In the genomic region with DNA sequence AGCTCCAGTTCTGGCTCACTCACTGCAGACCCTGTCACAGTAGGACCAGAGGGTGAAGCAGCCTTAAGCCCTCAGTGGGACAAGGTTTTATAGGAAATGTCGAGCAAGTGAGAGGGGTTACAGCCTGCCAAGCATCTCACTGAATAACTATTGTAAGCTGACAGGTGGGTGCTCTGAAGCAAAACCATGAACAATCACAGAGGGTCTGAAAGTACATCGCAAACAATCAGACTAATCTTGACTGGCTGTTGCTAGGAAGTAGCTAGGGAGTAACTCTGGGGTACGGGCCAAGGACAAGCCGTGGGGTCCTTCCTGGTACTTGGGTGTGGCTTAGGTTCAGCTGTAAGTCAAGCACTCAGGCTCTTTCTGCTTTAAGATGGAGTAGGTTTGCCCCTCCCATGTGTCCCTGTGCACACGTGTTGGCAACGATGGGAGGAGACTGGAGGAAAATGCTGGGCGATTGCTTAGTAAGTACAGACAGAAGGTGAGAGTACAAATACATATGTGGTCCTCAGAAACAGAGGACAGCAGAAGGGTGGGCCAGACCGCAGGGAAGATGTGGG, we compare ENCODE assay signal across 21 mouse cellular contexts. TPM values are rescaled to one million over a fixed set of nuclear protein-coding genes. Genes with fewer than 3 reads are reported as not detected.
A peak's percentile ranks its signal among the peaks of the same experiment; 100 is the strongest.
DNase-seq lines count a peak whose midpoint lies in the region; ATAC-seq and TF ChIP-seq lines count a peak whose summit lies in the region.
"Had no signal": no experiment of that assay in that cellular context is flagged by ENCODE, and none has a peak within 500 bp of the region (broad histone marks: within the 10 kb centered on the region; RNA-seq: fewer than 3 reads in every experiment).

No protein-coding gene starts in this region.

- DNase-seq in heart, embryonic 10.5 days (ENCODE audit: low spot score), result peak; percentile 63
- no peak for DNase-seq in heart, postnatal 36 days
- no peak for DNase-seq in midbrain, embryonic 11.5 days (ENCODE audit: low spot score, missing footprints)
- DNase-seq in spleen, adult 18-20 months, result no peak
- DNase-seq in frontal cortex, adult 2 months (ENCODE audit: extremely low spot score in 1 of 2, low spot score in 1 of 2), result no peak
- DNase-seq: adrenal gland, postnatal 36 days; cerebellum, adult 9-10 months; heart, postnatal 4 days; kidney, adult 8-10 months; kidney, postnatal 36 days; lung, embryonic 14.5 days had no signal

- intact Hi-C loops in heart, postnatal 36 days (cut with DNase I), result loop anchor here (10.0 kb wide), 1 partner anchor 552 kb away; a partner anchor contains a TSS

- peaks cover 13% of the 10 kb centered on the region for H3K36me3 ChIP-seq in heart, embryonic 10.5 days
- H3K36me3 ChIP-seq in midbrain, embryonic 13.5 days, result peaks cover 8% of the 10 kb centered on the region
- H3K36me3 ChIP-seq in midbrain, embryonic 11.5 days (ENCODE audit: control insufficient read depth, insufficient read depth, low read length), result no peaks in the 10 kb centered on the region
- peaks cover 24% of the 10 kb centered on the region for H3K36me3 ChIP-seq in E14TG2a.4 (ENCODE audit: insufficient read depth, low read length)
- peaks cover 6% of the 10 kb centered on the region for H3K36me3 ChIP-seq in stomach, embryonic 15.5 days

- 0 out of 2 replicates have a peak overlapping the region, but pooled peaks have one; percentile 1 for H3K9ac ChIP-seq in midbrain, embryonic 13.5 days (replicated peaks)
- no peak overlapping the region for H3K9ac ChIP-seq in midbrain, embryonic 11.5 days (ENCODE audit: low read length)
- H3K9ac ChIP-seq in stomach, embryonic 15.5 days, result no peak overlapping the region
- H3K9ac ChIP-seq: forebrain, embryonic 13.5 days; heart, embryonic 13.5 days; lung, embryonic 14.5 days had no signal

- H3K9me3 ChIP-seq in heart, embryonic 10.5 days, result no peaks in the 10 kb centered on the region
- H3K9me3 ChIP-seq in midbrain, embryonic 13.5 days, result no peaks in the 10 kb centered on the region
- no peaks in the 10 kb centered on the region for H3K9me3 ChIP-seq in midbrain, embryonic 11.5 days (ENCODE audit: control insufficient read depth, low read length)
- H3K9me3 ChIP-seq in E14TG2a.4 (ENCODE audit: low read length), result no peaks in the 10 kb centered on the region
- no peaks in the 10 kb centered on the region for H3K9me3 ChIP-seq in stomach, embryonic 15.5 days
- H3K9me3 ChIP-seq: forebrain, embryonic 13.5 days; heart, embryonic 13.5 days had no signal

- no peak overlapping the region for H3K27ac ChIP-seq in heart, embryonic 10.5 days
- no peak overlapping the region for H3K27ac ChIP-seq in midbrain, embryonic 13.5 days
- no peak overlapping the region for H3K27ac ChIP-seq in midbrain, embryonic 11.5 days (ENCODE audit: low read depth, low read length)
- H3K27ac ChIP-seq in stomach, embryonic 15.5 days, result peak overlapping the region; percentile 36; the same call in 1 of the 2 replicates
- H3K27ac ChIP-seq: forebrain, embryonic 13.5 days; heart, embryonic 13.5 days had no signal

- ATAC-seq in midbrain, embryonic 13.5 days, result no peak
- no peak for ATAC-seq in midbrain, embryonic 11.5 days (ENCODE audit: low FRiP score)
- ATAC-seq in stomach, embryonic 15.5 days (ENCODE audit: insufficient read depth, low FRiP score, low read depth), result no peak
- ATAC-seq: forebrain, embryonic 13.5 days had no signal

- H3K4me1 ChIP-seq in heart, embryonic 10.5 days, result peaks cover 11% of the 10 kb centered on the region
- H3K4me1 ChIP-seq in midbrain, embryonic 13.5 days (replicated peaks), result peaks cover 24% of the 10 kb centered on the region
- peaks cover 8% of the 10 kb centered on the region for H3K4me1 ChIP-seq in midbrain, embryonic 11.5 days (ENCODE audit: control insufficient read depth, insufficient read depth, low read length)
- peaks cover 66% of the 10 kb centered on the region for H3K4me1 ChIP-seq in E14TG2a.4 (replicated peaks; ENCODE audit: low read depth, low read length)
- H3K4me1 ChIP-seq in stomach, embryonic 15.5 days, result peaks cover 12% of the 10 kb centered on the region

- H3K4me3 ChIP-seq in heart, embryonic 10.5 days, result no peak overlapping the region
- H3K4me3 ChIP-seq in midbrain, embryonic 13.5 days (replicated peaks), result no peak overlapping the region
- no peak overlapping the region for H3K4me3 ChIP-seq in midbrain, embryonic 11.5 days (ENCODE audit: low read depth, low read length)
- peak overlapping the region; percentile 99 for H3K4me3 ChIP-seq in E14TG2a.4 (replicated peaks; ENCODE audit: low read length)
- no peak overlapping the region for H3K4me3 ChIP-seq in stomach, embryonic 15.5 days (replicated peaks)
- H3K4me3 ChIP-seq: forebrain, embryonic 13.5 days; heart, embryonic 13.5 days had no signal

- no peak for TF ChIP-seq CTCF in E14TG2a.4 (conservative IDR thresholded peaks at IDR 0.05; ENCODE audit: low read length)

- no peak overlapping the region for H3K4me2 ChIP-seq in midbrain, embryonic 13.5 days (replicated peaks)
- H3K4me2 ChIP-seq in midbrain, embryonic 11.5 days, result no peak overlapping the region
- H3K4me2 ChIP-seq in stomach, embryonic 15.5 days, result no peak overlapping the region
- H3K4me2 ChIP-seq: forebrain, embryonic 13.5 days; heart, embryonic 13.5 days; lung, embryonic 14.5 days had no signal

- H3K27me3 ChIP-seq in heart, embryonic 10.5 days (ENCODE audit: insufficient read depth, poor library complexity, severe bottlenecking), result no peaks in the 10 kb centered on the region
- H3K27me3 ChIP-seq in midbrain, embryonic 13.5 days, result no peaks in the 10 kb centered on the region
- H3K27me3 ChIP-seq in midbrain, embryonic 11.5 days (ENCODE audit: control insufficient read depth, insufficient read depth, low read length), result no peaks in the 10 kb centered on the region
- H3K27me3 ChIP-seq in E14TG2a.4 (ENCODE audit: insufficient read depth, low read length), result no peaks in the 10 kb centered on the region
- H3K27me3 ChIP-seq in stomach, embryonic 15.5 days (replicated peaks), result no peaks in the 10 kb centered on the region
- H3K27me3 ChIP-seq: forebrain, embryonic 13.5 days; heart, embryonic 13.5 days had no signal

- 79% methylated on average over 8 of the region's 8 CpGs for WGBS in heart, embryonic 10.5 days
- WGBS in midbrain, embryonic 13.5 days, result 49% methylated on average over 8 of the region's 8 CpGs
- WGBS in midbrain, embryonic 11.5 days, result 55% methylated on average over 8 of the region's 8 CpGs
- 59% methylated on average over 8 of the region's 8 CpGs for WGBS in stomach, embryonic 15.5 days

RNA-seq across cellular contexts. Expression of a gene that starts 2.5 kb away (rescaled TPM):
- polyA plus RNA-seq in heart, embryonic 10.5 days (2016; fragmentation: Nextera tagmentation; extraction: Ambion mirVana), result 27.6 and 31.7 TPM in 2 replicates
- total RNA-seq in heart, postnatal 36 days (2021), result 10 to 100 TPM; 33.0 to 33.8 TPM
- polyA plus RNA-seq in midbrain, embryonic 13.5 days (2015; fragmentation: Nextera tagmentation; extraction: Ambion mirVana), result 42.6 and 46.8 TPM in 2 replicates
- 61.2 and 65.5 TPM in 2 replicates for polyA plus RNA-seq in midbrain, embryonic 11.5 days (2014; fragmentation: Nextera tagmentation; extraction: Ambion mirVana)
- polyA plus RNA-seq in stomach, embryonic 15.5 days (2015; fragmentation: Nextera tagmentation; extraction: Ambion mirVana), result 38.2 TPM in 2 replicates
- 26.3 and 29.4 TPM in 2 replicates for polyA plus RNA-seq in frontal cortex, adult 2 months (2012; rRNA removed)

RNA-seq across cellular contexts. Expression of a gene that starts 21.3 kb away (rescaled TPM):
- polyA plus RNA-seq in heart, embryonic 10.5 days (2016; fragmentation: Nextera tagmentation; extraction: Ambion mirVana), result not detected in 2 replicates
- total RNA-seq in heart, postnatal 36 days (2021), result not detected
- polyA plus RNA-seq in midbrain, embryonic 13.5 days (2015; fragmentation: Nextera tagmentation; extraction: Ambion mirVana), result not detected in 2 replicates
- not detected in 2 replicates for polyA plus RNA-seq in midbrain, embryonic 11.5 days (2014; fragmentation: Nextera tagmentation; extraction: Ambion mirVana)
- 2.5 TPM in 1 of 2 replicates, not detected in the other for polyA plus RNA-seq in stomach, embryonic 15.5 days (2015; fragmentation: Nextera tagmentation; extraction: Ambion mirVana)
- not detected in 2 replicates for polyA plus RNA-seq in frontal cortex, adult 2 months (2012; rRNA removed)
- total RNA-seq: adrenal gland, postnatal 36 days; gastrocnemius, postnatal 4 days; heart, postnatal 4 days; layer of hippocampus, postnatal 25 days; left cerebral cortex, postnatal 36 days; liver, adult 2 months; megakaryocyte-erythroid progenitor cell, adult 5-6 weeks had no signal
- polyA plus RNA-seq: forebrain, embryonic 13.5 days; heart, embryonic 13.5 days; liver, adult 2 months had no signal
